Mouse (Mus musculus): ENCODE results near the gene Inka1.

GRCm38 (mm10) chr9:108002778-108003530, 17.3 kb upstream of the Inka1 start:
- TF ChIP-seq CTCF (conservative IDR thresholded peaks at IDR 0.05 in 1 of 2, IDR thresholded peaks at IDR 0.05 in 1 of 2; ENCODE audit: low read depth in 2 of 2, low read length in 2 of 2) = no peak
- no peak for TF ChIP-seq E2F4 (IDR thresholded peaks at IDR 0.05; ENCODE audit: insufficient replicate concordance, low read depth, low read length)
- TF ChIP-seq POLR2A (IDR thresholded peaks at IDR 0.05; ENCODE audit: low read depth, low read length) = no peak
- TF ChIP-seq PAX5 (IDR thresholded peaks at IDR 0.05; ENCODE audit: low read length) = no peak
- TF ChIP-seq ELF1 (IDR thresholded peaks at IDR 0.05; ENCODE audit: low read depth, low read length) = no peak
- no peak for TF ChIP-seq EP300 (IDR thresholded peaks at IDR 0.05; ENCODE audit: low read length)

Data from CH12.LX (cell line).